Mouse (Mus musculus) right cerebral cortex, postnatal 10 days (tissue): Measurements from ENCODE around the gene Adcy5.

ENCODE experiments used
- DNase-seq, 2 experiments: peaks; one replicate each; pipeline ENCODE4 v3.0.0; 2021; ENCODE audit warnings: low spot score in 2 of 2

Adcy5 gene

DNA sequence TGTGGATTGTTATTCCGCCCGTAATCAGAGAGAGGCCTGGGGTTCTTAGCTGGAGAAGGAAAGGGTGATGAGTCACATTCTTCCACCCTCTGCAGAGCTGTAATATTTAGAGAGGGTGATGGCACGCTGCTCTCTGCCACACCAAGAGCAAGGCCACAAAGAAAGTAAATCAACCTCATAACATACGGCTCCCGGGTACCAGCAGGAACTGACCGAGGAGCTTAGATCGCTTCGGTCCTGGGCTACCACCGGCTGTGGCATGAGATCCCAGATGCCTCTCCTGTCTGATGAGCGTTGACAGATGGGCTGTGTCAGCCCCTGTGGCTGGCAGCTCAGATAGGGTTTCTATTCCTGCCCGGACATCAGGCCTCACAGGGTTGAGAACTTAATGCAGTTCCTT lies 101.3 kb downstream of the Adcy5 start:
- no peak for DNase-seq

DNA sequence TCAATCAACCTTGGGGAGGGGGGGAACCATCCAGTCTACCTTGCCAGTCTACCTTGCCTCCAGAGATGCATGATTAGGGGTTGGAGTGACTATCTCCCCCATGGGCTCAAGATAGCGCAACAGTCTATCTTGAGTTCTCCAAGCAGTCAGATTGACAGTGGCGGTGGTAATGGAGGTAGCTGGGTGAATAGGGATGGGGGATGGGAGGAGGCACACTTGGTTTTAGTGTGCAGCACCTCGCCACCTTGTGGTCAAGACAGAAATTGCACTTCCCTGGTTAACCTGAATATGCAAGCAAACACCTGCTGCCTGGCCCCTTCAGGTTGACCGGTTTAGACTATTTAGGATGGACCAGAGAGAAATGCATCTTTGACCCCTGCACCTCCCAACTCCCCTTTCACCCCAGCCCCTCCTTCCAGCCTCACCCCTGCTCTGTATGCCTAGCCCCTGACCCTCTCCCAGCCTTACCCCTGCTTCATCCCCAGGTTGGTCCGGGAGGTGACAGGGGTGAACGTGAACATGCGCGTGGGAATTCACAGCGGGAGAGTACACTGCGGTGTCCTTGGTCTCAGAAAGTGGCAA lies 115.8 kb downstream of the Adcy5 start:
- peak; percentile 91 to 92 for DNase-seq

DNA sequence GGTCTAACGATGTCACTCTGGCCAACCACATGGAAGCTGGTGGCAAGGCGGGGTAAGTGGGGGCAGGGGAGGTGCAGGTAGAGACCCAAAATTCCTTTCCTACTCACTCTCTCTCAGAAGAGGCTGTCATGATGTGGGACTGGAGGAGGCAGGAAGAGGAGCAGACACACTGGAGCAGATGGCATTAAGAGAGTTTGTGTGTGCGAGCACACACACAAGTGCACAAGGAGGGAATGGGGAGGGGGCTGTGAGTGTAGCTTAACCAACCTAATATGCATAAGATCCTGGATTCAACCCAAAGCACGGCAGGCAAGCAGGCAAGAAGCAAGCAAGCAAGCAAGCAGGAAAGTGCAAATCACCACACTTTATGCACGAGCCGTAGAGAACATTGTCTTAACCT lies 116.3 kb downstream of the Adcy5 start:
- peak in 1 of 2 experiments; percentile 54 for DNase-seq

DNA sequence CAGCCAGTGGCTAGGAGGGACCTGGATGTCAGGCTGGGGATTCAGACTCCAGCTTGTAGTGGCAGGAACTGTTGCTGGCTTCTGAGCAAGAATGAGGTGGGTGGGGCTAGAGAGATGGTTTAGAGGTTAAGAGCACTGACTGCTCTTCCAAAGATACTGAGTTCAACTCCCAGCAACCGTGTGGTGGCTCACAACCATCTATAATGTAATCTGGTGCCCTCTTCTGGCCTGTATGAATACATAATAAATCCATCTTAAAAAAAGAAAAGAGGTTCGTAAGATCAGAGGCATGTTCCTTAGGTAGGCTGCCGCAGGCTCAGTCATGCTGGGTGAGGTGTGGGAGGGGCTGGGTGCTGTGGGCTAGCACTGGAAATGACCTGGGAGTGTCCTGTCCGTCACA lies 116.9 kb downstream of the Adcy5 start:
- no peak for DNase-seq

DNA sequence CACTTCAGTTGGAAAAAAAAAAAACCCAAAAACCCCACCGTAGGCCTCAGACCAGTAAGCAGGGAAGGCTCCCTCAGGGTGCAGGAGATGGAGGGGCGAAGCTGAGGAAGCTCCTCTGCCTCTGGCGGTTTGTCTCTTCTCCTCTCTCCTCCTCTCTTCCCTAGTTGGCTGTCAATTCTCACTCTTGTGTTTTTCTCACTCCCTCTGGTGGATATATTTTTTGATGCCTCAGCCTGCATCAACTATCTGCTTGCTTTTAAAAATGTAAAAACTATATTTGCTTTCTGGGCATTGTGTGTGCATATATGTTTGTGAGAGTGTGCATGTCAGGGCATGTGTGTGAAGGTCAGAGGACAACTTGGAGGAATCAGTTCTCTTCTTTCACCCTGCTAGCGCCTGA lies 117.7 kb downstream of the Adcy5 start:
- no peak for DNase-seq

DNA sequence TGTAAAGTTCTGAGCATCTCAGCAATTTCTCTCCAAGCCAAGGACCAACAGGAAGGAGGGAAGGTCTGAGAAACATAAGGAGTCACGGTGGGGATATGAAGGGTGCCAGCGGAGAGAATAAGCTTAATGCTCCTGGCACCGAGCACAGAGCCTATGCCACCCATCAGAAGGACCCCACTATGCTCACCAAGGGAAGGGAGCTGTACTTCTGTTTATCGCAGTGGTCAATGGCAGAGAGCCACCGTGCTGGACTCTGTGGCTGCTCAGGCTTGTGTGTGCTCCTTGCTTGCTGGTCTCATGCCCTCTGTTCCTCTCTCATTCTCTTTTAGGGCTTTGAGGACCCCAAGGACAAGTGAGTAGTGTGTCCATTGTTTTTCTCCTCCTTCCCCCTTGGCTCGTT lies 123.5 kb downstream of the Adcy5 start:
- no peak for DNase-seq

DNA sequence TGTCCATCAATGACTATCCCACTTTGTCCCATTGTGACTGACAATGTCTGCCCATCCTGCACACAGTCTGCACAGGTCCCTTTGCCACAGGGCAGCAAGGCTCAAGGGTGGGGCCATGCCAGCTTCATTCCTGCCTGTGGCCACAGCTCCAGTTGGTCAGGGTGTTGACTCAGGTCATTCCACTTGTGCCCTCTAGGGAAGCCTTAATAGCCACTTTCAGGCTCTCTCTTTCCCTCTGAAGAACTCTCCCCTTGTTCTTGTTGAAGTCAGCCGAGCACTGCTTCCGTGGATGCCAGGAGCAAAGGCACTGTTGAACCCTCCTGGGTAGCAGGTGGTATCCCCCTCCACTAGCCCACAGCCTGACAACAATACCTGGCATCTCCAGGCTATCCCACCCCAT lies 127.8 kb downstream of the Adcy5 start:
- no peak for DNase-seq

DNA sequence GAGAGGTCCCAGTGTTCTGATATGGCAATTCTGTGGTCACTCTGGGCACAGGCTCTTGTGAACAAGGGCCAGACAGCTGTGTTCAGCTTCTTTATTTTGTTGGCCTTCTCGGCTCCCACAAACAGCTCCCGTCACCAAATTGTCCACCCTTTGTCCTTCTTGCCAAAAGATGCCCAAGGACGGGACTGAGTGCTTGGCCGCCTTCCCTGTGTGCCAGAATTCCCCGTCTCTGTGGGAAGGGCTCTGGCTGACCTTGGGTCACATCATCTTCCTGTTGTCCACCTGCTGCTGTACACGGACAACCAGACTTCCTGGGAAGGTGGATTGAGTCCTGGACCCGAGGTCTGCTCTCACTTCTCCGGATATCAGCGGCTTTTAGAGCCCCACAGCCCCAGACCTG lies 131.1 kb downstream of the Adcy5 start:
- DNase-seq: no peak

DNA sequence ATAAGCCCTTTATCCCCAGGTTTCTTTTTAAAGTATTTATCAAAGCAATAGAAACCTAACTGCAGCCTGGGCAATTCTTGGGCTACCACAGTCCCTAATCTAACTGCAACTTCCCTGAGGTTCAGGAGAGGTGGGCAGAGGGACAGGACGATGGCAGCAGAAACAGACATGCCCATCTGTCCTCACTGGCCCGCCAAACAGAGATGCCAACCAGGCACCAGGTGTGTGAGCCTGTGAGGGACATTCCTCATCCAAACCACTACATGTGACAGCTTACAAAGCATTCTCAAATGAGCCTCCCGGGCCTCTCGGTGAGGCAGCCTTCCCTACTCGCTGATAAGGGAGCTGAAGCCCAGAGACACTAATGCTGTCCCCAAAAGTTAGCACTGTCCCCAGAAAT lies 132.6 kb downstream of the Adcy5 start:
- no peak for DNase-seq

DNA sequence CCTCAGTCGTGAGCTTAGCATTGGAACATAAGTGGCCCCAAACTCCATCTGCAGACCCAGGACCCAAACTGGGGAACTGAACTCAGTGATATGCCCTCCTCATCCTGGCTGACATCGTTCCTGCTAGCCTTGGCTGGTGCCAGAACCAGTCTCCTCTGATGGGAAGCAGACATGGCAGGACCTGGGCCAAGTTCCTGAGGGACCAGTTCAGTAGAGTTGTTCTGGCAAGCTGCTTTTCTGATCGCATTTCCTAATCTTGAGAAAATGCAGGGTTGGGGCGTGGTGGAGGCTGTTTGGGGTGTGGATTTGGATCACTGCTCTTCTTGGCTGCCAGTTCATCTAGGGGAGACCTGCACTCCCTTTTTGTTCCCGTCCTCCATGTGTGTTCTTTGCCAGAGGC lies 143.1 kb downstream of the Adcy5 start:
- no peak for DNase-seq

DNA sequence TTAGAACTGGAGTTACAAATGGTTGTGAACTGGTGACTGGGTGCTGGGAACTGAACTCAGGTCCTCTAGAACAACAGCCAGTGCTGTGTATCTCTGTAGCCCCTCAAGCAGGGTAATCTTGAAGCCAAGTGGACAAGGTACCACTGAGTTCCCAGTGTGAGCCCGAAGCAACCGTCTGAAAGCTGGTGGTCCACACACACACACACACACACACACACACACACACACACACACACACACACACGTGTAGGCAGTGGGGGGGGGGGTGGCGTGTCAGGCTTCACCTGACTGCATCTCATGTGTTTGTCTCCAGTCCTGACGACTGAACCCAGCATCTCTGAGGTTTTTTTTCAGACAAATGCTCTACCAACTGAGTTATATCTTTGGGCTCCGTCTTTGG lies 145.5 kb downstream of the Adcy5 start:
- DNase-seq: peak in 1 of 2 experiments; percentile 9

DNA sequence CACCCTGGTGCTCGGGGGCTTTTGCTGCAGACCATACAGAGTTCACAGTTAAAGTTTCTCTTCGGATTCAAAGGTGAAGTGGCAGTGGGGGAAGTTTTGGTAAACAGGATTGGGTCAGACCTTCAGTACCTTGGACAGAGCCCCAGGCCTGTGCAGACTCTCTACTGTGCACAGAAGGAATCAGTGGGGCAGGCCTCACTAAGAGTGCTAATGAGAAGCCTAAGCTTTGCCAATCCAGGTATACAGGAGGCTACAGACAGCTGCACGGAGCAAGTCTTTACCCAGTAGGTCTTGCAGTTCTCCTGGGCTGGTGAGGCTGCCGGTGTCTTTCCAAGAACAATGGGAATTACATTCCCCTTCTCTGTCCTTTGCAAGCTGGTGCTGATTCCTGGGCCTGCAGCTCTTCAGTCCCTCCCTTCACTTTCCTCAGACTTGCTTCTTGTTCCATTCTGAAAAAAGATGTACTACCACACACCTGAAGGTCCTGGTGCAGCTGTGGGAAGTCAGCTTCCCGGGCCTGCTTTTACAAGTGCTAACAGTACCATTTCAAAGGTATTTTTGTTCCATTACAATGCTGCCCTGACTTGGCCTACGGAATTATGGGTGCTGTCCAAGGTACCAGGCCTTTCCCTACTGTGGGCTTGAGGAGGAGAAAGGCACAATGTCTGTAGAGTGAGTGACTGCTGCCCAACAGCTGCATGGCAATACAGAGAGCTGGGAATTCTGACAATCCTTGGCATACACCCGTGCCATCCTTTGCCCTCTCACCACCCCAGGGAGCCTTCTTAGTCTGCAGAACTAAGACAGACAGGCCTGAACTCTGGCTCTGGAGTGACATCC lies 148.0 kb downstream of the Adcy5 start:
- no peak for DNase-seq

DNA sequence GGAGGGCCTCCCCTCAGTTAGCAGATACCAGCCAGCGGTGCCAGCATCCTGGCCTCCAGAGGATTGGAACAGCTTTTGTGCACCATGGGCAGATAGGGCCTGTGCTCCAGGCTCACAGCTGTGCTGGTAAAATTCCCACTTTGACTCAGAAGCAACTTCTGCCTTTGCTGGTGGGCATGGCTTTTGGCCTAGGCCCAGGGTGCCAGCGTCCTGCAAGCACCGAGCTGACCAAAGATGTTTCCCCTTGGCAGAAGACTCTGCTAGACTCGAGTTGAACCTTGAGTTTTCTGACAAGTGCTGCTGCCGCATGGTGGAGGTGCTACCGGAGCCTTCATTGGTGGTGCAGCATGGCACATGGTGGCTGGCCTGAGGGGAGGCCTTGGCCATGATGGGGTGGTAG lies 149.0 kb downstream of the Adcy5 start:
- no peak for DNase-seq

DNA sequence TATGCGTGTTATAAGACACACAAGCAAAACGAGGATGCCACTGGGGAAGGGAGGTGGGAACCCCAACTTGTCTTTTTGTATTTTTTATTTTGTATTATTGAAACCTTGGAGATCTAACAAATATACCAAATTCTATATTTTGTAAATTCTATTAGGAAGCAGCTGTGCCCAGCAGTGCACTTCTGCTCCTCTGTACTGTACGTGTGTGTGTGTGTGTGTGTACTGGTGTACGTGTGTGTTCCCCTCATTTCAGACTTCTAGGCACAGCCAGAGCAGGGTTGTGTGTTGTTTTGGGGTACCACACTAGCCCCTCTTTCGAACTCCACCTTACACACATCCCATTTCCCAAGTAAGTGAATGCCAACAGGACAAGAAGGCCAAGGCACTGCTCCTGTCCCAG lies 149.7 kb downstream of the Adcy5 start:
- no peak for DNase-seq

DNA sequence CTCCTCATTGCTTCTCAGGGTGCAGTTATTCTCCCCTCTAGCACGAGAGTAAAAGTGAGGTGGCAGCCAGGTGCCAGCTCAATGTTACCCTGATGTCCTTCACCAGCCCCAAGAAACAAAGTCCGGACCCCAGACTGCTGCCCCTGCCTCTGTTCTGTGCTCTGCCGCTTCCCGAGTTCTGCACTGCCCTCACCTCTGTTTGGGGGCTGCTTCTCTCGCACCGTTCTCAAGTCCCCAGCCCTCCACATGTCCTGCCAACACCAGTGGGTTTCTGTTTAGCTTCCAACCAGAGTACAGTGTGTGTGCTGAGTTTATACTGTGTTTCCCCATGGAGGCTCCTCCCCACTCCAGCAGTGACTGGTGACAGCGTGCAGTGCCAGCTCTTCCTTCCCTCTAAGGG lies 150.5 kb downstream of the Adcy5 start:
- DNase-seq: no peak

DNA sequence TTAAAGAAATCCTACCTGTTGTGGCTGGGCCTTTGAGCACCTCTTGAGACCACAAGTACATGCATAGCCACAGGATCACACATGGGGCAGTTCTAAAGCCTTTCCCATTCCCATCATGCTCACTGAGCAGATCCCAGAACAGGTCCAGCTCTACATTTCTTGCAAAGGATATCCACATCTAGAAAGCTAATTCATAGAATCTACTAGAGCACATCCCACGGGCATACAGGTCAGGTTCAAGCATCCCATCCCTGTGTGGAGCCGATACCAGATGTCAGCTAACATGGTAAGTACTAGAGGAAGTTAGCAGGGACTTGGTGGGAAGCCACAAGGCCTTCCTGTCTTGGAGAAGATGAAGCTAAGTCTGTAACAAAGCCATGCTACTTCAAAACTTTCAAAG lies 152.0 kb downstream of the Adcy5 start:
- DNase-seq: no peak

DNA sequence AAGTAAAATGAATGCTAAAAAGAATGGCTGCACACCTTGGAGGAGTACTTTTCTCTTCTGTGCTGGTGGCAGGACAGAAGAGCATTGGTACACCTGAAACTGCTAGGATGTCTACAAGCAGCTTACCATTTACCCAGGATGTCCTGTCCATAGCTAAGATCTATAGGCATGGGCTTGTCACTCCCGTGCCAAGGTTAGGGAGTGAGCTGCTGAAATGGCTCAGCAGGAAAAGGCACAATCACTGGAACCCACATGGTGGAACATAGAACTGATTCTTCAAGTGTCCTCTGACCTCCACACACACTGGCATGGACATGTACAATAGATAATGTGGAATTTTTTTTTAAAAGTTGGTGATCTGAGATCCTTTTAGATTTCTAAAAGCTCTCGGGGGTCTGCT lies 152.7 kb downstream of the Adcy5 start:
- DNase-seq: peak in 1 of 2 experiments; percentile 13

DNA sequence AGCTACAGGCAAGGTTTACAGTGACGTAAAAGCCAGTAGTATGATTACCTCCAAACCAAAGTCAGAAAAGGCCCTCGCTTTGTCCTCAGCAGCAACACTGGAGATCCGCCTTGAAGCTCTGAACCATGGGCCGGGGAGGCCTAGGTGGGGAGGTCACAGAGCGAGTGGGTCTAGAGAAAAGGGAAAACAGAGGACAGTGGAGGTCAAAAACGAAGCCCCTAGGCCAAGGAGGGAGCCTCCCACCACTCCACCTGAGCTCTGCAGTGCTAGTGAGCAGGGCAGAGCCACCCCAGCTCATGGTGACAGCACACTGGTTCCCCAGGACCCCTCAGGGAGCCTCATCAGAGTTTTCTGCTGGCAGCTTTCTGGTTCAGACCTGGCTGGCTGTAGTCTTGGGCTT lies 153.3 kb downstream of the Adcy5 start:
- peak in 1 of 2 experiments; percentile 25 for DNase-seq

DNA sequence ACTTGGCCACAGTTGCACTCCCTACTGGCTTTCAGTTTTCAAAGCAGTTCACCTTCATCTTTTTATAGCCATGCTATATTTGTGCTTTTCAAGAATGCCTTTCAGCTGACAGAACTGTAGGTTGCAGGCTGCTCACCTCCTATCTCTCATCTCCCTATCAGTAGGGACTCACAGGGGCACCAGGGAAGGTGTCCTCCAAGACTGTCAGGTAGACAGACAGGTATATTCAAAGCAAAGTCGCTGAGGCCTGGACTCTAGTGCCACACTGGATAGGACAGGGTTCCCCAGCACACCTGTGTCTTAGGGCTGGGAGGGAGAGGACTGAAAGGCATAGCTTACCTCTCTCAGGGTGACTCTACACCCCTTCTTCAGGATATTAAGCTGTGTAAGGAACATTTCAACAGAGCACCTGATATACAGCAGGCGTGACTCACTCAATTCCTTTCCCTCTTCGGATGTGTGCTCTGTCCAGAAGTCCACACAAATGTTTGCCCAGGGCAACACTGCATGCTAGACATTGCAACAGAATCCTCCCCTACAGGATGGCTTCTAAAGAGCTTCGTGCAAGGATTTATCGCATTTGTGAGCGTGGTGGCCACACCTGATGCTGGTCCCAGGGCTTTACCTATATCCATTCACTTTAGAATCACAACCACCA lies 153.9 kb downstream of the Adcy5 start:
- DNase-seq: peak in 1 of 2 experiments; percentile 18

DNA sequence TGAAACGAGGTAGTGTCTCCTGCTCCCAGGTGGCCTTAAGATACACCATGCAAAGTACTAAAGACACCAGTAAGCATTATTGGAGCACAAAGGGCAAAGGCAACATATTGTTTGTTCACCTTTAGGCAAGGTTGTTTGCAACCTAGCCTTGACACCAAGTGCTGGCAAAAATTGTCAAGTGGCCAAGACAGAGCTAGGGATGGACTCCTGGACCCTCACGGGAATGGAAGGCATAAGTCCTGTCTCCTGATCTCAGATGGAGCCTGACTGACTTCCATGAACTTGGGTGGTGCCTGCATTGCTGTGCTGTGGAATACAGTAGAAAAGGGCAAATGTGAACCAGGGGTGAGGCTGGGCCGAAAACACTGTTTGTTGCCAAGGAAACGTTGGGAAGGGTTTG lies 155.0 kb downstream of the Adcy5 start:
- peak in 1 of 2 experiments; percentile 26 for DNase-seq

DNA sequence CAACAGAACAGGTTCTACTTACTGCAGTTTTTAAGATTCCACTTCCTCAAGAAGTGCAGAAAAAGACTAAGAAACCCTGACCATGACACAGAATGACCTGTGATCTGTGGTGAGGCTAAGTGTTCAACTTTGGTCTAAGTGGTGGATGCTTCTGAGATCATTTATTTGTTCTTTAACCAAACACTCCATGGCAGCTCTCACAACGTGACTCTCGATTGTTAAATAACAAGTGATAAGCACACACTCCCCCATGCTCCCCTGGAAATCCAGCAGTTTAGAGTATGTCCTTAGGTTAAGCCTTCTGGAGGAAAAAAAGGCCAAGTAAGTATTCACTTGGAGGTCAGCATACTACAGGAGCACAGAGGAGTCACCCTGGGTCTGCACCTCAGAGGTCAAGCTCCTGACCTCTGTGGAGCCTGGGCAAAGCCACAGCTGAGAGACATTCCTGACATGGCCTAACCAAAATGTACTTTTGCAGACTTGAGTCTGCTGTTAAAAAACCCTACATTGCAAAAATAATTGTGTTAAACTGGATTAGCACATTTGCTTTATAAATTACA lies 156.0 kb downstream of the Adcy5 start:
- peak in 1 of 2 experiments; percentile 19 for DNase-seq

DNA sequence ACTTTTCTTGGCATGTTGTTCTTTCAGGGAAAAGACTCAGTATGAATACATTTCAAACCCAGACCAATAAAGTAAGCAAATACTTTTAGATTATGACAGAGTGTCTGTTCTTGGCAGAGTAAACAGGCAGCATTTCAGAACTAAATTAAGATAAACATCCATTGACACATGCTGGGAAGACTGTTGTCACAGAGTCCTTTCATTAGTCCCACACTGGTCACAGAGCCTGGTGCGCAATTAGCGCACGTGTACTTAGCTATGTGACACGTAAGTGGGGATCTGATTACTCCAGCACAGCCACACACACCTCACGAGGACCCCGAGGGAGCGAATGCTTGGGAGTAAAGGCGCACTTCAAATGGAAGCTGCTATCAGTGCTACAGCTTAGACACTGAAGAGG lies 156.9 kb downstream of the Adcy5 start:
- peak in 1 of 2 experiments; percentile 52 for DNase-seq

DNA sequence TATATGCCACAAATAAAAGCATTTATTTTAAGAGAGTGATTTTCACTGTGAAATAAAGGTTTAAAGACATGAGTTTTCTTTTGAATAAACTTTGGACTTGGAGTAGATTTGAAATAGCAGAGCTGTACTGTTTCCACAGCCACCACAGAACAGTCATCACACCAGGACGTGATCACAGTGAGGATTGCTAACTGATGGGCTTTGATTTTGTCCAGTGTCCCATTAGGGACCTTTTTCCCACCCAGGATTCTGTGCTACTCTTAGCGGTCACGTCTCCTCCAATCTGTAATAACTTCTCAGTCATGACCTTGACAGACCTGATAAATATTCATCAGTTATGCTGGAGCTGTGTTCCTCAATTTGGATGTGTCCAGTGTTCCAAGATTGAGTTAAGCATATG lies 160.8 kb downstream of the Adcy5 start:
- DNase-seq: no peak
